34 mouse cellular contexts compared by ENCODE assay signal in genomic region chr15:31537706-31538105, GRCm38 (mm10). TPM values are rescaled to one million over a fixed set of nuclear protein-coding genes. Genes with fewer than 3 reads are reported as not detected.
"Had no signal": no experiment of that assay in that cellular context is flagged by ENCODE, and none has a peak within 500 bp of the region (broad histone marks: within the 10 kb centered on the region; RNA-seq: fewer than 3 reads in every experiment).

No protein-coding gene starts in this region.

- H3K4me3 ChIP-seq: heart, embryonic 13.5 days; heart, embryonic 15.5 days; hindbrain, embryonic 10.5 days; hindbrain, embryonic 12.5 days; hindbrain, embryonic 13.5 days; hindbrain, embryonic 15.5 days; intestine, embryonic 15.5 days; kidney, embryonic 15.5 days; layer of hippocampus, adult 2 months; left cerebral cortex, adult 2 months had no signal

- H3K36me3 ChIP-seq: heart, embryonic 13.5 days; heart, embryonic 15.5 days; hindbrain, embryonic 10.5 days; hindbrain, embryonic 12.5 days; hindbrain, embryonic 13.5 days; hindbrain, embryonic 15.5 days; intestine, embryonic 15.5 days; kidney, embryonic 15.5 days had no signal

- H3K9me3 ChIP-seq: heart, embryonic 13.5 days; heart, embryonic 15.5 days; hindbrain, embryonic 12.5 days; hindbrain, embryonic 13.5 days; hindbrain, embryonic 15.5 days; intestine, embryonic 15.5 days; kidney, embryonic 15.5 days had no signal

- ATAC-seq: hindbrain, embryonic 16.5 days; hindbrain, postnatal 0 days; inflammation-experienced regulatory T-cells, adult 6 months; intestine, embryonic 15.5 days; intestine, embryonic 16.5 days; intestine, postnatal 0 days had no signal

- DNase-seq: heart, postnatal 10 days; heart, postnatal 14 days; heart, postnatal 36 days; heart, postnatal 4 days; kidney, adult 11 months; kidney, adult 18-20 months; kidney, adult 2 months; kidney, adult 8-10 months; kidney, adult 9 months; kidney, postnatal 10 days; kidney, postnatal 14 days; kidney, postnatal 25 days; kidney, postnatal 36 days; kidney, postnatal 4 days; layer of hippocampus, adult 9-11 months; layer of hippocampus, postnatal 36 days had no signal

- H3K4me2 ChIP-seq: heart, embryonic 11.5 days; heart, embryonic 13.5 days; heart, embryonic 15.5 days; hindbrain, embryonic 12.5 days; hindbrain, embryonic 13.5 days; hindbrain, embryonic 14.5 days; hindbrain, embryonic 15.5 days; intestine, embryonic 15.5 days; kidney, embryonic 15.5 days had no signal

- H3K27me3 ChIP-seq: heart, embryonic 13.5 days; heart, embryonic 15.5 days; hindbrain, embryonic 12.5 days; hindbrain, embryonic 15.5 days; intestine, embryonic 15.5 days; kidney, embryonic 15.5 days had no signal

- H3K9ac ChIP-seq: heart, embryonic 13.5 days; heart, embryonic 15.5 days; hindbrain, embryonic 12.5 days; hindbrain, embryonic 13.5 days; hindbrain, embryonic 14.5 days; hindbrain, embryonic 15.5 days; intestine, embryonic 15.5 days; kidney, embryonic 15.5 days had no signal

- H3K27ac ChIP-seq: heart, embryonic 13.5 days; heart, embryonic 15.5 days; hindbrain, embryonic 12.5 days; hindbrain, embryonic 13.5 days; hindbrain, embryonic 14.5 days; hindbrain, embryonic 15.5 days; hindbrain, postnatal 0 days; intestine, embryonic 15.5 days; kidney, embryonic 15.5 days; kidney, postnatal 0 days; layer of hippocampus, adult 2 months; left cerebral cortex, adult 2 months had no signal

RNA-seq across cellular contexts. Expression of gene Cmbl, which starts 27.5 kb away (rescaled TPM):
- polyA plus RNA-seq: inflammation-experienced regulatory T-cells, adult 6 months had no signal
